Mouse (Mus musculus) kidney, embryonic 15.5 days (tissue): ENCODE measurements at regions not wholly inside any gene's neighbourhood (a gene's known extent, or its start where the extent isn't known, plus 50 kb on each side); places are given as distances from the start of the nearest gene placed in this dataset.

Source experiments
- ATAC-seq: fragments of 200-750 bp; cut with Nextera tagmentation; replicated peaks from 2 replicates; pipeline ENCODE4 v1.8.0; 2017; ENCODE audit warnings: moderate TSS enrichment; ENCODE audit not compliant: low FRiP score
- H3K27ac ChIP-seq: fragments of 300-500 bp; sonication (generic); 2 replicates; pipeline ENCODE4 v1.5.1; 2015; ENCODE audit warnings: mild to moderate bottlenecking, inconsistent platforms
- H3K27me3 ChIP-seq: fragments of 300-500 bp; sonication (generic); 2 replicates; pipeline ENCODE4 v1.6.1; 2015; ENCODE audit warnings: inconsistent platforms
- H3K36me3 ChIP-seq: fragments of 300-500 bp; sonication (generic); 2 replicates; pipeline ENCODE4 v1.6.1; 2015; ENCODE audit warnings: inconsistent platforms
- H3K4me1 ChIP-seq: fragments of 300-500 bp; sonication (generic); 2 replicates; pipeline ENCODE4 v1.6.1; 2015; ENCODE audit warnings: inconsistent platforms
- H3K4me2 ChIP-seq: fragments of 300-500 bp; sonication (generic); 2 replicates; pipeline ENCODE4 v1.6.1; 2015; ENCODE audit warnings: moderate library complexity, mild to moderate bottlenecking, inconsistent platforms
- H3K4me3 ChIP-seq: fragments of 300-500 bp; sonication (generic); replicated peaks from 2 replicates; pipeline ENCODE4 v1.5.1; 2015; ENCODE audit warnings: mild to moderate bottlenecking, inconsistent platforms
- H3K9ac ChIP-seq: fragments of 300-500 bp; sonication (generic); 2 replicates; pipeline ENCODE4 v1.6.1; 2015; ENCODE audit warnings: mild to moderate bottlenecking, inconsistent platforms
- H3K9me3 ChIP-seq: fragments of 300-500 bp; sonication (generic); replicated peaks from 2 replicates; pipeline ENCODE4 v1.6.1; 2016; ENCODE audit warnings: inconsistent platforms
- WGBS: fragments of 180-500 bp; shearing (Covaris S2); methylation state at CpG from one replicate; pipeline ENCODE4 v1.1.7; 2015; ENCODE audit warnings: mixed read lengths; 5-methylcytosine and 5-hydroxymethylcytosine counted together

DNA sequence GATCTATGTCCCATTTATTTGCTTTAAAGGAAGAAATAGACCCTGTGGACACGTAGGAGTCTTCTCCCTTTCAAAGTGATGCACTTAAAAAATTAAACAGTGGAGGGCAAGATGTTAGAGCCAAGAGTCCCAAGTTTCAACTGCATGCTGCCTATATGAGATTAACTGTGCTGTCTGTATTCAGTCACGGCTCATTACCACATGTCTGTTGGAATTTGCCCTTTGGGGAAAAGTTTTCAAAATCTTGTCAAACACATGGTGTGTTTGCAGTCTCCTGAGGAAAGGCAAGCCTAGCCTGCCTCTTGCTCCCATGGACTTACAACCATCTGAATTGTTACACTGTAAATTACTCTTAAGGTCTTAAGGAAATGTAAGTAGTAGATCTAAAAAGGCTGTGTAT is 211.9 kb upstream of the Gimd1 start:
- ATAC-seq: peak; percentile 74
- no peak overlapping the region for H3K4me3 ChIP-seq
- no peaks in the 10 kb centered on the region for H3K36me3 ChIP-seq
- 13% methylated on average over 2 of the region's 2 CpGs for WGBS
- H3K4me2 ChIP-seq: no peak overlapping the region
- no peak overlapping the region for H3K27ac ChIP-seq
- H3K9ac ChIP-seq: no peak overlapping the region
- 0 out of 2 replicates have a peak, but pooled peaks cover 2% of the 10 kb centered on the region for H3K4me1 ChIP-seq
- H3K27me3 ChIP-seq: no peaks in the 10 kb centered on the region
- H3K9me3 ChIP-seq: no peaks in the 10 kb centered on the region

GRCm38 (mm10) chr3:132425819-132426671 is 203.6 kb upstream of the Gimd1 start:
- peak; percentile 88 for ATAC-seq
- WGBS: 29% methylated on average over 11 of the region's 11 CpGs
- Histone ChIP-seq H3K9ac (no peak overlapping the region), H3K9me3 (no peaks in the 10 kb centered on the region), H3K36me3 (no peaks in the 10 kb centered on the region), H3K4me3 (no peak overlapping the region), H3K4me1 (0 out of 2 replicates have a peak, but pooled peaks cover 15% of the 10 kb centered on the region), H3K4me2 (peak overlapping the region; percentile 30; the same call in 1 of the 2 replicates), H3K27me3 (no peaks in the 10 kb centered on the region), H3K27ac (no peak overlapping the region)

- no peak overlapping the region for H3K27ac ChIP-seq
- no peak overlapping the region for H3K4me3 ChIP-seq
- no peak for ATAC-seq
- 57% methylated on average over 9 of the region's 9 CpGs for WGBS
- H3K27me3 ChIP-seq: no peaks in the 10 kb centered on the region
- no peaks in the 10 kb centered on the region for H3K9me3 ChIP-seq
- 0 out of 2 replicates have a peak, but pooled peaks cover 15% of the 10 kb centered on the region for H3K4me1 ChIP-seq
- H3K4me2 ChIP-seq: no peak overlapping the region
- H3K9ac ChIP-seq: no peak overlapping the region
- no peaks in the 10 kb centered on the region for H3K36me3 ChIP-seq
Observed at GRCm38 (mm10) chr3:132427244-132427643, 202.4 kb upstream of the Gimd1 start.

DNA sequence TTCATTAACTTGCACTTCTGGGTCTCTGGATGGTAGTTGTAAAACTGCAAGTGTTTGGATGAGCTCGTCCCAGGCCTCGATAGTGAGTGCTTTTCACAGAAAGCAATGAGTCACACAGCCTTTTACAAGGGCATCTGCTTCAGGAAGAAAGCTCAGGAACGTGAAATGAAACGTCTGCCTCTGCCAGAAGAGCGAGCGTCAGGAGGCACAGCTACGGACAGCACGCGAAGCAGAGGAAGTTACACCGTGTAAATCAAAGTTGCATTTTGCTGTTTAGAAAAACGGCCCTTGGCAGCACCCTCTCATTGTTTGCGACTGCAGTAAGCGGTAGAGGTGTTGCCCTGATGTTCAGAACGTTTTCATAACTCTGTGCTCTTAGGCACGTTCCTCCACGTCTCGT is 201.5 kb upstream of the Gimd1 start:
- Histone ChIP-seq H3K4me1 (0 out of 2 replicates have a peak, but pooled peaks cover 15% of the 10 kb centered on the region), H3K36me3 (no peaks in the 10 kb centered on the region), H3K9me3 (no peaks in the 10 kb centered on the region), H3K27ac (no peak overlapping the region), H3K4me2 (peak overlapping the region; percentile 32), H3K4me3 (no peak overlapping the region), H3K9ac (no peak overlapping the region), H3K27me3 (no peaks in the 10 kb centered on the region)
- WGBS: 29% methylated on average over 17 of the region's 17 CpGs
- no peak for ATAC-seq

GRCm38 (mm10) chr3:132431805-132432204 is 197.8 kb upstream of the Gimd1 start:
- Histone ChIP-seq H3K27me3 (no peaks in the 10 kb centered on the region), H3K27ac (no peak overlapping the region), H3K4me2 (no peak overlapping the region), H3K9me3 (no peaks in the 10 kb centered on the region), H3K4me3 (no peak overlapping the region), H3K4me1 (0 out of 2 replicates have a peak, but pooled peaks cover 4% of the 10 kb centered on the region), H3K9ac (no peak overlapping the region), H3K36me3 (no peaks in the 10 kb centered on the region)
- ATAC-seq: no peak

- no peaks in the 10 kb centered on the region for H3K27me3 ChIP-seq
- H3K9me3 ChIP-seq: no peaks in the 10 kb centered on the region
- H3K36me3 ChIP-seq: no peaks in the 10 kb centered on the region
- no peak for ATAC-seq
- no peak overlapping the region for H3K27ac ChIP-seq
- no peaks in the 10 kb centered on the region for H3K4me1 ChIP-seq
- H3K9ac ChIP-seq: no peak overlapping the region
- no peak overlapping the region for H3K4me3 ChIP-seq
- WGBS: 91% methylated on average over 6 of the region's 6 CpGs
- H3K4me2 ChIP-seq: no peak overlapping the region
Observed at GRCm38 (mm10) chr3:132441226-132441625, 188.4 kb upstream of the Gimd1 start.

DNA sequence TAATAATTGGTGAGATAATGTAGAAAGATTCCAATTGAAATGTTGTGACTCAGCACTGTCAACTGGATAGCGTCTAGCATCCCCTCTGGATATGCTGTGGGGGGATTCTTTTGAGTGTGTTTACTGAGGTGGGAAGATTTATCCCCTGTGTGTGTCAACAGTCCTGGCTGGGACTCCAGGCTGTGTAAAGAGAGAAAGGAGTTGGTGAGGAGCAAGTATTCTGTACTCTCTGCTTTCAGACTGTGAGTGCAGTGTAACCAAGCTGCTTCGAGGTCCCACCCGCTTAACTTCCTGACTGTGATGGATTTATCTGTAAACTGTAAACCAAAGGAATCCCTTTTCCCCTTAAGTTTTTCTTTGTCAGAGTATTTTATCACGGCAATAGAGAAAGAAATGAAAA is 175.7 kb upstream of the Gimd1 start:
- 19% methylated on average over 4 of the region's 4 CpGs for WGBS
- Histone ChIP-seq H3K9me3 (no peaks in the 10 kb centered on the region), H3K36me3 (no peaks in the 10 kb centered on the region), H3K4me3 (no peak overlapping the region), H3K27ac (no peak overlapping the region), H3K9ac (no peak overlapping the region), H3K27me3 (no peaks in the 10 kb centered on the region), H3K4me1 (peaks cover 2% of the 10 kb centered on the region; the same call in 1 of the 2 replicates), H3K4me2 (no peak overlapping the region)
- peak; percentile 80 for ATAC-seq

- ATAC-seq: peak; percentile 91
- no peaks in the 10 kb centered on the region for H3K27me3 ChIP-seq
Observed at GRCm38 (mm10) chr3:132462348-132462959, 167.2 kb upstream of the Gimd1 start.

GRCm38 (mm10) chr3:132471070-132471469 is 158.6 kb upstream of the Gimd1 start:
- Histone ChIP-seq H3K27ac (no peak overlapping the region), H3K9me3 (no peaks in the 10 kb centered on the region), H3K4me2 (no peak overlapping the region), H3K27me3 (no peaks in the 10 kb centered on the region), H3K4me1 (no peaks in the 10 kb centered on the region), H3K4me3 (no peak overlapping the region), H3K36me3 (no peaks in the 10 kb centered on the region), H3K9ac (no peak overlapping the region)
- WGBS: 36% methylated on average over 4 of the region's 4 CpGs
- ATAC-seq: peak; percentile 33; the same call in 1 of the 2 replicates

More at GRCm38 (mm10) chr3:132462348-132462959, 167.2 kb upstream of the Gimd1 start:
- Histone ChIP-seq H3K4me3 (no peak overlapping the region), H3K27ac (no peak overlapping the region), H3K9ac (no peak overlapping the region), H3K4me1 (no peaks in the 10 kb centered on the region), H3K4me2 (no peak overlapping the region), H3K9me3 (no peaks in the 10 kb centered on the region), H3K36me3 (no peaks in the 10 kb centered on the region)
- 35% methylated on average over 5 of the region's 5 CpGs for WGBS

DNA sequence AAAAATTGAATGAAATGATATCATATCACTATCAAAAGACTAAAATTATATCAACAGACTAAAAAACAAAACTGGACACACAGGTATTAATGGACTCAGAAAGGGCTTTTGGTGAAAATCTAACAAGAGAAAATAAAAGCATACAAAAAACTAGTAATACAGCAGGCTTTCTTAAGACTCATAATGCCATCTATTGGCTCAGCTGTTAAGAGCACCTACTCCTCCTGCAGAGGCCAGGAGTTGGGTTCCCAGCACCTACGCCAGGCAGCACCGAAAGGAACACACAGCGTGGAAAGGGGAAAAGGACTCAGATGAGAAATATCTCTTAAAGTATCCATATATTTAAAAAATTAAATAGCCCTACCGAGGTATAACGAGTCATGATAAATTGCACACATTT is 151.9 kb upstream of the Gimd1 start:
- no peak overlapping the region for H3K4me2 ChIP-seq
- no peak overlapping the region for H3K4me3 ChIP-seq
- no peaks in the 10 kb centered on the region for H3K36me3 ChIP-seq
- 88% methylated on average over 5 of the region's 5 CpGs for whole genome bisulfite sequencing
- no peak overlapping the region for H3K27ac ChIP-seq
- ATAC-seq: no peak
- no peaks in the 10 kb centered on the region for H3K9me3 ChIP-seq
- no peaks in the 10 kb centered on the region for H3K27me3 ChIP-seq
- no peaks in the 10 kb centered on the region for H3K4me1 ChIP-seq
- H3K9ac ChIP-seq: no peak overlapping the region

GRCm38 (mm10) chr3:132479275-132479674 is 150.3 kb upstream of the Gimd1 start:
- WGBS: 60% methylated on average over 2 of the region's 2 CpGs
- H3K4me3 ChIP-seq: no peak overlapping the region
- no peak for ATAC-seq

DNA sequence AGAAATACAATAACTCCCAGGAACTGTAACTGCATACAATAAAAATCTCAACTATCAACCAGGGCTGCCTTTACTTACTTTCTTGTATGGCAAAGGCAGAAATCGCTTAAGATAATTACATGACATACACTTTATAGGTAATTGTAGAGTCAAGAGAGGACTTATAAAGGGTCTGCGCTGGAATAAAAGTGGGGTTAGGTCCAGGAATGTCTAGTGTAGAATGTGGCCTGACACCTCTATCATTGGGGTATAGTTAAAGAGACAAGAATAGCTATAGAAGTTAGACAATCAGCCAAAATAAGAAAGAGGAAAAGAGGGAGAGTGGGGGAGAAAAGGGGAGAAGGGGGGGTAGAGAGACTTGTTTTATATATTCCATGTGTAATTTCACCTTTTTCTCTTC is 144.8 kb upstream of the Gimd1 start:
- 82% methylated on average over 2 of the region's 2 CpGs for WGBS
- H3K9me3 ChIP-seq: no peaks in the 10 kb centered on the region
- ATAC-seq: no peak
- no peak overlapping the region for H3K4me2 ChIP-seq
- H3K27me3 ChIP-seq: no peaks in the 10 kb centered on the region
- no peak overlapping the region for H3K9ac ChIP-seq
- H3K4me1 ChIP-seq: no peaks in the 10 kb centered on the region
- H3K4me3 ChIP-seq: no peak overlapping the region
- H3K36me3 ChIP-seq: no peaks in the 10 kb centered on the region
- H3K27ac ChIP-seq: no peak overlapping the region

More at GRCm38 (mm10) chr3:132479275-132479674, 150.3 kb upstream of the Gimd1 start:
- Histone ChIP-seq H3K9me3 (no peaks in the 10 kb centered on the region), H3K27ac (no peak overlapping the region), H3K4me2 (no peak overlapping the region), H3K36me3 (no peaks in the 10 kb centered on the region), H3K9ac (no peak overlapping the region), H3K4me1 (no peaks in the 10 kb centered on the region), H3K27me3 (no peaks in the 10 kb centered on the region)
